Mouse (Mus musculus) ES-CJ7 (cell line): Measurements from ENCODE around the gene Pld1.
A peak's percentile ranks its signal among the peaks of the same experiment; 100 is the strongest.

ENCODE experiments used
- DNase-seq: peaks from one replicate; pipeline ENCODE4 v3.0.0; 2011; ENCODE audit warnings: low read depth, low spot score

The Pld1 gene

GRCm38 (mm10) chr3:28047599-28047998 lies 109.1 kb downstream of the Pld1 start:
- DNase-seq = no peak

- no peak for DNase-seq
These were observed 111.0 kb downstream of the Pld1 start for GRCm38 (mm10) chr3:28049526-28049925.

DNA sequence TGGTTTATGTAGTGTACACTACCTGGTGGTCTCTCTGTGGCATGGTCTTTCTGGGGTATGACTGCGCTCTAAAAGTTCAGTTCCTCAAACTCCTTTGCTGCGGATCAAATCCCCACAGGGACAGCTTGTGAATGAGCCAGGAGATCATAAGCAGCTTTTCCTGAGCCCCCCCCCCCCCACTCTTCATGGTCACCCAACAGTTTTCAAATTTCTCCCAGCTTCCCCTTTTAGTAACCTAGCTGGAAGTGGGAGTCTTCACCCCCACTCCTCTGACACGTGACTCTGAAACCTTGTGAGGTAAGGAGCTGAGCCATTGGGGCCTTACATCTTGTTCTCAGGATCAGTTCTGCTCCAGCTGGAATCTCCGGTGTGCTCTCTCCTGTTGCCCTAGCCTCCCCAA lies 114.6 kb downstream of the Pld1 start:
- no peak for DNase-seq

DNA sequence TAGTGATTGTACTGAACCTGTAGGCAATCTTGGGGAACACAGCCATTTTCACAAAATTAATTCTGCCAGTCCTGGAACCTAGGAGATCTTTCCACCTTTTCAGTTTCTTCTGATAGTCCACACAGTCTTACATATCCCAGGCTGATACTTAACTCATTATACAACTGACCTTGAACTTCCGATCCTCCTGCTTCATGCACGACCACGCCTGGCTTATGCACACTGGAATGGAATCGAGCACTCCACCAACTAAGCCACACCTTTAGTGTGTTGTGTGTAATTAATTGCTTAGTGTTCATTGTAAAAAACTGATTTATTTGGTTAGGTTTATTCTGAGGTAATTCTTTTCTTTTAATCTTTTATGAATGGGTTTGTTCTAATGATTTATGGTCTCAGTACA lies 122.2 kb downstream of the Pld1 start:
- no peak for DNase-seq

DNA sequence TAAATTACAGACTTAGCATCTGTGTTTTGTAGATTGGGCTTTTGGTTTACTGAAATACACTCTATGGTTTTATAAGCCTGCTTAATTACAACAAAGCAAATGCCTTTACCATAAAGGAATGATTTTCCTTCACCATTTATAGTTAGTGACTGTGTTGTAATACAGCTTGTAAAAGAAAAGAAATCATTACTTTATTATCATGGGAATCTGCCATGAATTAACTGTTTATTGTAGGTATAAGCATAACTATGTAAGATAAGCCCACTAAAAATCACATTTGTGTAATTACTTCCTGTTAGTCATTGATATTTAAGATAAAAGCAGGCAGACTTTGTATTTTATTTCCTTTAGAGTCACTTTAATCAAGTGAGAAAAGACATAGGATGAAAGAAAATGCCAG lies 122.7 kb downstream of the Pld1 start:
- DNase-seq = no peak

DNA sequence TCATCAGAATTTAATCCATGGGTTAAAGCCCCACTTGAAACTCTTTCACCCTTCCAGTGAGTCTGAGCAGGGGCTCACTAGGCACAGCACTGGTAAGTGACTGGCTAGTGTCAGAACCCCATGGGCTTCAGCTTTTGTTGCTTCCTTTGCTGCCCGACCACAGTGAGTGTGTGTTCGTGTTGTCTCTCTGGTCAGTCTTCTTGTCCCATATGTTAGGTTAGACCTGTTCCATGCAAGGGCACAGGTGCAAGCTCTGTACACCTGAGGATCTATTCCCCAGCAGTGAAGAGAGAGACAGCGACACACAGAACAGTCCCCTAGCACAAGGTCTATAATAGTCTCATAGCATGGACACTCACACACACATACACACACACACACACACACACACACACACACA lies 140.7 kb downstream of the Pld1 start:
- DNase-seq = no peak

- DNase-seq = no peak
These were observed 141.6 kb downstream of the Pld1 start for GRCm38 (mm10) chr3:28080116-28080515.

GRCm38 (mm10) chr3:28081012-28081411 lies 142.5 kb downstream of the Pld1 start:
- DNase-seq = no peak

- no peak for DNase-seq
These were observed 144.7 kb downstream of the Pld1 start for GRCm38 (mm10) chr3:28083218-28083617.

DNA sequence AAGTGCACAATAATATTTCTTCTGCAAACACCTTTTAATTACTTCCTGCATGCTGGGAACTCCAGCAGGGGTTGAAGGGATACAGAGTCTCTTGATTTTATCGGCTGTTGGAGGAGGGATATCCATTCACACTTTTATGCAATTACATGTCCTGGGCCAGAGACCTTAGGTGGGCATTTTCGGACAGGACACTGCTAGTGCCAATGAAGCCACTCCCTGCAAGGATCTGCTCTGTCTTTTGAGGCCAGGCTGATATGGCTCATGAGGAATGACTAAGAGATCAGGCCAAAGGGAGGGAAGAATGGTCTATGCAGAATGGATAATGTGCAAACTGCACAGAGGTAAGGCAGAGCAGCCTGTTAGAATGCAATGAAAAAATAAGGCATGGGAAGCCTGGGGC lies 145.8 kb downstream of the Pld1 start:
- no peak for DNase-seq

GRCm38 (mm10) chr3:28091296-28091695 lies 152.8 kb downstream of the Pld1 start:
- peak; percentile 45 for DNase-seq

- no peak for DNase-seq
These were observed 153.2 kb downstream of the Pld1 start for GRCm38 (mm10) chr3:28091741-28092140.

GRCm38 (mm10) chr3:28093684-28094302 lies 155.3 kb downstream of the Pld1 start:
- no peak for DNase-seq

GRCm38 (mm10) chr3:28095451-28095850 lies 157.0 kb downstream of the Pld1 start:
- DNase-seq = no peak

DNA sequence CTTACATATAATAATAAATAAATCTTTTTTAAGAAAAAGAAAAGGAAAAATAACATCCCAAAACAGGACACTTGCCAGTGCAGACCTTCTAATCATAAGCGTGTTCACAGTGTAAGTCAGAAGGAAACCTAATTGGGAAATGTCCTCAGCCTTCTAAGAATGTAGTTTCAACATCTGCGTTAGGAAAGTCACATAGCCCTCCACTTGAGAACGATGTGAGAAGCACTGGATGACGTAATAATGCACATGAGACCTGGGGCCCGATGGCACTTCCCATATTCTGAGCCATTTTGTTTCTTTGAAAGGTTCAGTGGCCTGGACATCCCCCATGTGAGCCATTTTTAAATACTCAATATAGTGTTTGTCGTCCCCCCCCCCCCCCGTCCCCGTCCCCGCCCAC lies 160.7 kb downstream of the Pld1 start:
- DNase-seq = no peak

GRCm38 (mm10) chr3:28104992-28105391 lies 166.5 kb downstream of the Pld1 start:
- DNase-seq = no peak

- peak; percentile 51 for DNase-seq
These were observed 169.0 kb downstream of the Pld1 start for GRCm38 (mm10) chr3:28107446-28108004.

DNA sequence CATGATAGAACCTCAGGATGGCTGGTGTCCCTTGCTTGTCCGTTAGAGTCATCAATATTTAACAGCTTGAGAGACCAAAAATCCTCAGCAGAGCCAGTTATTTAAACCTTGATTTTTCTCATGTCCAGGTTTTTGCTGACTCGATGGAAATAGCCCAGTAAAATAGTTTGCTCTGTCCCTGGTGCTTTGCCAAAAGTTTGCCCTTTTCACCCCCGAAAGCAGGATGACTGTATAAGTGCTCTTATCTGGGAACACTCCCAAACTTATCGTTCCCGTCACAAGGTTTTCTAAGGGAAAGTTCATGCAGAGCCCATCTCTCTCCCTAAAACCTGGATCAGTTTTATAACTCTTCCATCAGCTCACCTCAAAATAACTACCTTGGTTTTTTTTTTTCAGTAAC lies 173.0 kb downstream of the Pld1 start:
- no peak for DNase-seq

- peak; percentile 46 for DNase-seq
These were observed 175.4 kb downstream of the Pld1 start for GRCm38 (mm10) chr3:28113881-28114280.

DNA sequence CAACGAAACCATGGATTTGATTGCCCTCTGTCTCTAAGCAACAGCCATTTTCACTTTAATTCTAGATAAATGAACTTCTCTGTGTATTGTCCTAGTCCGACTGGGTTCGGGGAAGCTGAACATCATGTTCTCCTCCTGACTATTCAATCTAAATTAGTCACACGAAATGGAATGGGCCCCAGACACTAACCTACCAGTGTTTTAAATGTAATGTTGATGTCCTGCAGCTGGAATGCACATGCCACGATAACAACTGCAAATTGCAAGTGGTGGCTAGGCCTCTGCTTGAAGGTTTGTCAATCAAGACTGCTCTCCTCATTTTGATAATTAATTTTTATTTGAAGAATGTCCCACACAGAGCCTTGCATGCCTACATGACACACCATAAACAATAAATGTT lies 203.2 kb downstream of the Pld1 start:
- no peak for DNase-seq

DNA sequence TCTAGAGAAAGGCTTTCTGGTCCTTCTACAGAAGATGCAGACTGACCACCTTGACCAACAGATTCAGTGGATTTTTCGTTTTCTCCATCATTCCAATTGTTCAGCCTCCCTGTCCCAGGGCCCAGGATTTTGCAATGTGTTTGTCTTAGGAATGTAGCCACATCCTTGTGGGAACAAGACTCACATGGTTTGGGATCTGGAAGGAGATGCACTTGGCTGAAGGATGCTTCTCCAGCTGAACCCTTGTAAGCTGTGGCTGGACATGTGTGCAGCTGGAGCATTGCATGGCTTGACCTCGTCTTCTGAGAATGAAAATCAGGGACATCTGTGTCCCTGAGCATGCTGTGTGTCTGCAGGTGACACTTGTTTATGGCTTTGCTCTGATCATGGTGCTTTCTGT lies 203.6 kb downstream of the Pld1 start:
- no peak for DNase-seq

GRCm38 (mm10) chr3:28144676-28145075 lies 206.2 kb downstream of the Pld1 start:
- DNase-seq = no peak

- no peak for DNase-seq
These were observed 207.0 kb downstream of the Pld1 start for GRCm38 (mm10) chr3:28145461-28145860.
